Mouse (Mus musculus) heart, adult 18-20 months (tissue): Measurements from ENCODE around the gene Acacb. TPM values are rescaled to one million over a fixed set of nuclear protein-coding genes. Genes with fewer than 3 reads are reported as not detected.

ENCODE experiments used
- total RNA-seq, 2 experiments: library from RNA; stranded (reverse); gene quantifications; 2 replicates each; pipeline ENCODE4 v1.2.3; 2021

Gene Acacb
- total RNA-seq, 2 experiments from 2014 or later: 238 to 247 TPM

Other genes with a start within 250 kb of the Acacb start
- gene Coro1c, start 237.8 kb upstream of the Acacb start, total RNA-seq: 10 to 100 TPM; 30.3 to 33.1 TPM
- 10 to 100 TPM; 13.5 to 13.6 TPM for gene Ssh1, start 152.6 kb upstream of the Acacb start, total RNA-seq
- gene Dao, start 142.8 kb upstream of the Acacb start, total RNA-seq: not detected
- 10 to 100 TPM; 10.4 to 11.6 TPM for gene Usp30, start 81.1 kb upstream of the Acacb start, total RNA-seq
- gene Svop, start 55.0 kb upstream of the Acacb start, total RNA-seq: not detected
- gene Alkbh2, start 18.3 kb upstream of the Acacb start, total RNA-seq: 1 to 10 TPM; 1.3 to 1.5 TPM
- gene Ung, start 16.1 kb upstream of the Acacb start, total RNA-seq: 10 to 100 TPM; 24.8 to 26.0 TPM
- gene Foxn4, start 127.3 kb downstream of the Acacb start, total RNA-seq: not detected
- under 1 TPM; 0.27 to 0.85 TPM for gene Myo1h, start 142.6 kb downstream of the Acacb start, total RNA-seq
- gene Kctd10, start 234.0 kb downstream of the Acacb start, total RNA-seq: 10 to 100 TPM; 49.1 to 51.0 TPM
- gene Ube3b, start 234.1 kb downstream of the Acacb start, total RNA-seq: 10 to 100 TPM; 98.2 to 98.3 TPM